Mouse (Mus musculus) hindbrain, embryonic 11.5 days (tissue): Measurements from ENCODE around the gene Metrn. TPM values are rescaled to one million over a fixed set of nuclear protein-coding genes. Genes with fewer than 3 reads are reported as not detected.

Source experiments
- ATAC-seq: fragments of 200-750 bp; cut with Nextera tagmentation; 2 replicates; pipeline ENCODE4 v1.8.0; 2017; ENCODE audit warnings: mild to moderate bottlenecking, moderate TSS enrichment, moderate library complexity; ENCODE audit not compliant: low FRiP score
- DNase-seq: peaks from one replicate; pipeline ENCODE4 v3.0.0-alpha.2; 2015; ENCODE audit warnings: low spot score
- H3K27ac ChIP-seq: fragments of 300-500 bp; sonication (generic); 2 replicates; pipeline ENCODE4 v1.5.1; 2014; ENCODE audit warnings: mild to moderate bottlenecking, low read depth, low read length
- H3K27me3 ChIP-seq: fragments of 300-500 bp; sonication (generic); 2 replicates; pipeline ENCODE4 v1.6.1; 2014; ENCODE audit warnings: mild to moderate bottlenecking, low read length, moderate library complexity, mixed read lengths; ENCODE audit not compliant: control insufficient read depth, insufficient read depth
- H3K36me3 ChIP-seq: fragments of 300-500 bp; sonication (generic); 2 replicates; pipeline ENCODE4 v1.6.1; 2014; ENCODE audit warnings: mild to moderate bottlenecking, low read length, moderate library complexity, mixed read lengths; ENCODE audit not compliant: control insufficient read depth, insufficient read depth
- H3K4me1 ChIP-seq: fragments of 300-500 bp; sonication (generic); replicated peaks from 2 replicates; pipeline ENCODE4 v1.6.1; 2014; ENCODE audit warnings: low read length, mixed read lengths; ENCODE audit not compliant: control insufficient read depth, insufficient read depth
- H3K4me2 ChIP-seq: fragments of 300-500 bp; sonication (generic); replicated peaks from 2 replicates; pipeline ENCODE4 v1.6.1; 2014; ENCODE audit warnings: mild to moderate bottlenecking, low read depth, low read length
- H3K4me3 ChIP-seq: fragments of 300-500 bp; sonication (generic); 2 replicates; pipeline ENCODE4 v1.5.1; 2014; ENCODE audit warnings: low read depth, low read length
- H3K9ac ChIP-seq: fragments of 300-500 bp; sonication (generic); 2 replicates; pipeline ENCODE4 v1.6.1; 2014; ENCODE audit warnings: low read depth, low read length
- H3K9me3 ChIP-seq: fragments of 300-500 bp; sonication (generic); 2 replicates; pipeline ENCODE4 v1.6.1; 2016; ENCODE audit warnings: low read length; ENCODE audit not compliant: control insufficient read depth
- WGBS: fragments of 180-500 bp; shearing (Covaris S2); extraction: QIAGEN DNeasy Blood & Tissue Kit; methylation state at CpG from one replicate; pipeline ENCODE4 v1.1.7; 2014; 5-methylcytosine and 5-hydroxymethylcytosine counted together
- polyA plus RNA-seq: library from polyadenylated mRNA; unstranded; fragments of >200 nt; fragmentation: Nextera tagmentation; extraction: Ambion mirVana; gene quantifications from 2 replicates; pipeline ENCODE4 v1.2.1, GENCODE M21; 2014

The Metrn gene
- polyA plus RNA-seq, 1 experiment from 2014 or later = 16.9 TPM

DNA sequence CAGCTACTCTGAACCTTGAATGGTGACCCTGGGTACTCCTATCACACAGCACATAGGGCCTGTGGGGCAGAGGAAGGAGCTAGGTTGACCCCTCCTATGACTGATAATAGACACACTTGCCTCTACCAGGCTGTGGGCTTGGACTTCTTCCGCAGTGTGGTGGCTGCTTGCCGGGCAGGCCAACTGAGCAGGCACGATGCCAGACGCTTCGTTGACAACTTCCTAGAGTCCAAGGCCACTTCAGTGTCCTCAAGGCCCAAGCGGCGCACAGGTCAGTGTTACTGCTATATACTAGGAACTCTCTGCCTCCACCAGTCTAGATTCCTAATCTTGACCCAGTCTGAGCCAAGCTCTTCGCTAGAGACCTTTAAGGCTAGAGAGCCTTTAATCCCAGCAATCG lies 53.1 kb downstream of the Metrn start:
- Histone ChIP-seq H3K27me3 (no peaks in the 10 kb centered on the region), H3K4me1 (no peaks in the 10 kb centered on the region), H3K27ac (no peak overlapping the region), H3K9me3 (no peaks in the 10 kb centered on the region), H3K4me3 (no peak overlapping the region), H3K36me3 (no peaks in the 10 kb centered on the region), H3K9ac (no peak overlapping the region), H3K4me2 (no peak overlapping the region)
- 93% methylated on average over 9 of the region's 9 CpGs for WGBS
- DNase-seq (no peak), ATAC-seq (no peak)

Other genes with a start within 250 kb of the Metrn start
- gene Sox8, start 226.4 kb downstream of the Metrn start, polyA plus RNA-seq = 7.1 TPM in 2 replicates
- 23.1 and 26.9 TPM in 2 replicates for gene Lmf1, start 218.1 kb downstream of the Metrn start, polyA plus RNA-seq
- gene Gng13, start 80.0 kb downstream of the Metrn start, polyA plus RNA-seq = 1.8 and 2.5 TPM in 2 replicates
- gene Chtf18, start 69.7 kb downstream of the Metrn start, polyA plus RNA-seq = 11.9 and 14.4 TPM in 2 replicates
- gene Rpusd1, start 69.5 kb downstream of the Metrn start, polyA plus RNA-seq = 17.2 and 18.0 TPM in 2 replicates
- not detected in 2 replicates for gene Mslnl, start 61.1 kb downstream of the Metrn start, polyA plus RNA-seq
- 0.25 TPM in 1 of 2 replicates, not detected in the other for gene Msln, start 42.8 kb downstream of the Metrn start, polyA plus RNA-seq
- 19.9 and 23.2 TPM in 2 replicates for gene Narfl, start 23.4 kb downstream of the Metrn start, polyA plus RNA-seq
- 63.6 and 70.3 TPM in 2 replicates for gene Haghl, start 11.5 kb downstream of the Metrn start, polyA plus RNA-seq
- gene Ccdc78, start 10.6 kb downstream of the Metrn start, polyA plus RNA-seq = 0.42 TPM in 1 of 2 replicates, not detected in the other
- 64.8 and 70.9 TPM in 2 replicates for gene Fam173a, start 4.2 kb downstream of the Metrn start, polyA plus RNA-seq
- gene AC134908.4, start 1.5 kb downstream of the Metrn start, polyA plus RNA-seq = 0.56 TPM in 1 of 2 replicates, not detected in the other
- 12.2 and 15.0 TPM in 2 replicates for gene Fbxl16, start 11.9 kb upstream of the Metrn start, polyA plus RNA-seq
- 22.0 and 23.5 TPM in 2 replicates for gene Wdr24, start 26.5 kb upstream of the Metrn start, polyA plus RNA-seq
- 46.3 and 54.0 TPM in 2 replicates for gene Jmjd8, start 31.7 kb upstream of the Metrn start, polyA plus RNA-seq
- 290 and 306 TPM in 2 replicates for gene Stub1, start 36.3 kb upstream of the Metrn start, polyA plus RNA-seq
- 3.1 TPM in 2 replicates for gene Rhbdl1, start 40.2 kb upstream of the Metrn start, polyA plus RNA-seq
- gene Gm20683, start 44.6 kb upstream of the Metrn start, polyA plus RNA-seq = 1.3 and 1.7 TPM in 2 replicates
- 7.9 and 9.3 TPM in 2 replicates for gene Rhot2, start 47.7 kb upstream of the Metrn start, polyA plus RNA-seq
- 13.4 and 14.3 TPM in 2 replicates for gene Wdr90, start 64.4 kb upstream of the Metrn start, polyA plus RNA-seq
- gene Mcrip2, start 71.6 kb upstream of the Metrn start, polyA plus RNA-seq = 7.0 and 8.3 TPM in 2 replicates
- gene Mettl26, start 77.9 kb upstream of the Metrn start, polyA plus RNA-seq = 53.2 and 56.6 TPM in 2 replicates
- gene Wfikkn1, start 83.7 kb upstream of the Metrn start, polyA plus RNA-seq = 0.71 and 1.3 TPM in 2 replicates
- gene Rab40c, start 122.6 kb upstream of the Metrn start, polyA plus RNA-seq = 19.1 and 19.5 TPM in 2 replicates
- 45.4 and 47.4 TPM in 2 replicates for gene Pigq, start 147.8 kb upstream of the Metrn start, polyA plus RNA-seq
- 0.15 and 0.27 TPM in 2 replicates for gene Nhlrc4, start 147.8 kb upstream of the Metrn start, polyA plus RNA-seq
- 0.18 and 0.19 TPM in 2 replicates for gene A930017K11Rik, start 155.4 kb upstream of the Metrn start, polyA plus RNA-seq
- gene Capn15, start 188.7 kb upstream of the Metrn start, polyA plus RNA-seq = 19.5 and 20.3 TPM in 2 replicates